Mouse (Mus musculus) frontal cortex, postnatal 14 days (tissue): Measurements from ENCODE around the gene Rbp1.

Experiments used
- DNase-seq, 2 experiments: peaks; one replicate each; pipeline ENCODE4 v3.0.0; 2022; ENCODE audit warnings: low spot score in 2 of 2

Rbp1 gene

GRCm38 (mm10) chr9:98492212-98492611 lies 69.5 kb downstream of the Rbp1 start:
- DNase-seq, result no peak

GRCm38 (mm10) chr9:98492821-98493220 lies 70.1 kb downstream of the Rbp1 start:
- no peak for DNase-seq
